Mouse (Mus musculus) hindbrain, embryonic 14.5 days (tissue): ENCODE measurements around the gene Acap2. TPM values are rescaled to one million over a fixed set of nuclear protein-coding genes. Genes with fewer than 3 reads are reported as not detected.

Source experiments
- ATAC-seq: fragments of 200-750 bp; cut with Nextera tagmentation; 2 replicates; pipeline ENCODE4 v1.8.0; 2017; ENCODE audit warnings: moderate number of reproducible peaks, mild to moderate bottlenecking, moderate TSS enrichment, moderate library complexity; ENCODE audit not compliant: low FRiP score
- DNase-seq: peaks from one replicate; pipeline ENCODE4 v3.0.0-alpha.2; 2015; ENCODE audit warnings: low spot score
- H3K27ac ChIP-seq: fragments of 300-500 bp; sonication (generic); 2 replicates; pipeline ENCODE4 v1.5.1; 2014; ENCODE audit warnings: mild to moderate bottlenecking, moderate library complexity
- H3K27me3 ChIP-seq: fragments of 300-500 bp; sonication (generic); 2 replicates; pipeline ENCODE4 v1.6.1; 2014; ENCODE audit warnings: mild to moderate bottlenecking, low read length, mixed read lengths; ENCODE audit not compliant: control insufficient read depth, insufficient read depth
- H3K36me3 ChIP-seq: fragments of 300-500 bp; sonication (generic); replicated peaks from 2 replicates; pipeline ENCODE4 v1.6.1; 2014; ENCODE audit not compliant: control insufficient read depth, insufficient read depth
- H3K4me1 ChIP-seq: fragments of 300-500 bp; sonication (generic); replicated peaks from 2 replicates; pipeline ENCODE4 v1.6.1; 2014; ENCODE audit warnings: antibody characterized with exemption, low read length, mixed read lengths; ENCODE audit not compliant: control insufficient read depth, insufficient read depth
- H3K4me2 ChIP-seq: fragments of 300-500 bp; sonication (generic); replicated peaks from 2 replicates; pipeline ENCODE4 v1.6.1; 2014; ENCODE audit warnings: mild to moderate bottlenecking, moderate library complexity
- H3K4me3 ChIP-seq: fragments of 300-500 bp; sonication (generic); replicated peaks from 2 replicates; pipeline ENCODE4 v1.5.1; 2014; ENCODE audit warnings: mild to moderate bottlenecking, low read length
- H3K9ac ChIP-seq: fragments of 300-500 bp; sonication (generic); 2 replicates; pipeline ENCODE4 v1.6.1; 2014
- H3K9me3 ChIP-seq: fragments of 300-500 bp; sonication (generic); 2 replicates; pipeline ENCODE4 v1.6.1; 2016; ENCODE audit warnings: low read length; ENCODE audit not compliant: control insufficient read depth
- WGBS: fragments of 180-500 bp; shearing (Covaris S2); extraction: QIAGEN DNeasy Blood & Tissue Kit; methylation state at CpG from one replicate; pipeline ENCODE4 v1.1.7; 2014; 5-methylcytosine and 5-hydroxymethylcytosine counted together
- polyA plus RNA-seq: library from polyadenylated mRNA; unstranded; fragments of >200 nt; fragmentation: Nextera tagmentation; extraction: Ambion mirVana; gene quantifications from 2 replicates; pipeline ENCODE4 v1.2.1, GENCODE M21; 2014

Gene Acap2
- polyA plus RNA-seq, 1 experiment from 2014 or later, result 15.8 TPM

DNA sequence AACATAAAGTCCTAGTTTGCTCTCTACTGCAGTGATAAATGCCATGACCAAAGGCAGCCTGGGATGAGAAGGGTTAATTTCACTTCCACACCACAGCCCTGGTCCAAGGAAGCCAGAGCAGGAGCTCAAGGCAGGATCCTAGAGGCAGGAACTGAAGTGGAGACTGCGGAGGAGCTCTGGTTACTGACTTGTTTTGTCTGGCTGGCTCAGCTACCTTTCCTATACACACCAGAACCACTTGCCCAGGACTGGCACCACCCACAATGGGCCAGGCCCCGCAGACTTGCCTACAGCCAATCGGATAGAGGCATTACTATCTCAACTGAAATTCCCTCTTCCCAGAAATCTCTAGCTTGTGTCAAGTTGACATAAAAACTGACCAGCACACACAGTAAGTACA lies 140.8 kb downstream of the Acap2 start:
- Histone ChIP-seq H3K36me3 (no peaks in the 10 kb centered on the region), H3K4me1 (0 out of 2 replicates have a peak, but pooled peaks cover 3% of the 10 kb centered on the region), H3K9ac (no peak overlapping the region), H3K4me2 (no peak overlapping the region), H3K4me3 (no peak overlapping the region), H3K9me3 (no peaks in the 10 kb centered on the region), H3K27ac (no peak overlapping the region), H3K27me3 (no peaks in the 10 kb centered on the region)
- ATAC-seq (no peak), DNase-seq (no peak)
- WGBS, result 96% methylated on average over 3 of the region's 3 CpGs

DNA sequence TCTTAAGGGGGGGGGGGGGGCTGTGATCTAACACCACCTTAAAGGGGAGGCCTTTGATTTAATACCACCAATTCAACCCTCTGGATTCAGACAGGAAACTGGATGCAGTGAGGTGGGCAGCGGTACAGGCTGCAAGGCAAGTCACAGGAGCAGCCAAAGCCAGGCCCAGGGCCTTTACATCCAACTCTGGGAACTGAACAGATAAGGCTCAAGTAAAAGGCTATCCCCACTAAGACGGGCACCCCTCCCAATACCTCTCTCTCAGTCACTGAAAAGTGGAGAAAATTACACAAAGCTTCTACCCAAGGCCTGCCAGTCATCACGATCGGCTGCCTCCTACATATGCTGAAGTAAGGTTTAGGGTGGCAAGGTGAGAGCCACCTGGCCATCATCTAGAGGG lies 141.3 kb downstream of the Acap2 start:
- Histone ChIP-seq H3K9me3 (no peaks in the 10 kb centered on the region), H3K4me2 (no peak overlapping the region), H3K4me1 (0 out of 2 replicates have a peak, but pooled peaks cover 3% of the 10 kb centered on the region), H3K9ac (no peak overlapping the region), H3K27me3 (no peaks in the 10 kb centered on the region), H3K4me3 (no peak overlapping the region), H3K36me3 (no peaks in the 10 kb centered on the region), H3K27ac (no peak overlapping the region)
- no peak for DNase-seq
- WGBS, result 93% methylated on average over 4 of the region's 4 CpGs
- no peak for ATAC-seq

DNA sequence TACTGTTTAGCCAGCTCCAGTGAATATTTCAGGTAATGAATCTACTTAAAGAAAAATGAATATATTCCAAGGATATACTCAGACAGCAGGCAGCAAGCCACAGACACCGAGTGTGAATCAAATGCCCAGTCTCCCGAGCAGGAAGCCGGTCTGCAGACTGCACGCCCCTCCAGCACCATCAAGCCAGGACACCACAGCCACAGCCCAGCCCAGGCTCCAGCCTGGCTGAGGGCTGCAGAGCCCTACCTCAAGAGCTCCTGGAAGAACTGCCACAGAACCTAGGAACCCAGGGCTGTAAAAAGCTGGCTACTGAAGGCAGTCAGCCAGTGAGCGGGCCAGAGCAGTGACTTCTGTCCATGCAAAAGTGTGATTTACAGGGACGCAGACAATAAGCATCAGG lies 148.2 kb downstream of the Acap2 start:
- Histone ChIP-seq H3K36me3 (no peaks in the 10 kb centered on the region), H3K4me1 (no peaks in the 10 kb centered on the region), H3K27me3 (no peaks in the 10 kb centered on the region), H3K27ac (no peak overlapping the region), H3K9ac (no peak overlapping the region), H3K4me2 (no peak overlapping the region), H3K4me3 (no peak overlapping the region), H3K9me3 (no peaks in the 10 kb centered on the region)
- no peak for DNase-seq
- 84% methylated on average over 6 of the region's 6 CpGs for WGBS
- no peak for ATAC-seq

DNA sequence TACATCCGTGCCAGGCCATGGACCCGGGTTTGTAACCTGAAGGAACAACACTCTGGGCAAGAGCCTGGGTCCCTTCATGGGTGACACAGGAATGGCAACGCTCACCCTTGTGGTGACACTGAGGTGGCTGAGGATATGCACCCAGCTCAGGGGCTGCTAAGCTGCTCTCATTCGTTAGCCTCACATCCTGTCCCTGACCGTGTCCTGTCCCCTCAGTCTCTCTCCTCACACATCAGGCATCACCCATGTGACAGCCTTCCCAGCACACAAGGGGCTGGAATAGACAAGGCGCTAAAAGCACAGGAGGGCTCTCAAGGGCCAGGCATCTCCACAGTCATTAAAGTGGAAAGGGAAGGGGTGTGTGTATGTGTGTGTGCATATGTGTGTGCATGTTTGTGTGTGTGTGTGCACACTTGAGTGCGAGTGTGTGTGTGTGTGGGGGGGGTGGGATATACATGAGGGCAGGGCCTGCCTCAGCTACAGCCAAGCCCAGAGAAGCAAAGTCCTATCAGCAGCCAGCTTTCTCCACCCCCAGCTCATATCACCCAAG lies 148.8 kb downstream of the Acap2 start:
- no peaks in the 10 kb centered on the region for H3K36me3 ChIP-seq
- DNase-seq (no peak), ATAC-seq (no peak)
- H3K4me3 ChIP-seq, result no peak overlapping the region
- no peaks in the 10 kb centered on the region for H3K4me1 ChIP-seq
- 72% methylated on average over 7 of the region's 7 CpGs for WGBS
- H3K9me3 ChIP-seq, result no peaks in the 10 kb centered on the region
- no peak overlapping the region for H3K27ac ChIP-seq
- H3K9ac ChIP-seq, result no peak overlapping the region
- no peak overlapping the region for H3K4me2 ChIP-seq
- H3K27me3 ChIP-seq, result no peaks in the 10 kb centered on the region

DNA sequence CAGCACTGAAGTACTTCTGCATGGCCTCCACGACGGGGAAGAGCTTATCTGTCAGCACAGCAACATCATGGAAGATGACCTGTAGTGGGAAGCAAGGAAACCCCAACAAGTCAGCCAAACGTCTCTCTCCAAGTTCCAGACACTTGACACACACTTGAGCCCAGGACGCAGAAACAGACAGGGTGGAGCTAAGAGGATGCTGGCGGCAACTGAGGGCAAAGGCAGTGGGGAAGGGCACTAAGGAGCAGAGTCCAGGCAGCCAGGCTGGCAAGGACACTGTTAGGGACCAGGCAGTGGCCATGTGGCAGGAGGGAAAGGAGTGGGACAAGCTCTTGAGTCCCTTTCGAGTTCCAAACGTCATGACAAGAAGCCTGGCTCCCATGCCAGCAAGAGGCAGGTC lies 150.3 kb downstream of the Acap2 start:
- Histone ChIP-seq H3K9ac (no peak overlapping the region), H3K9me3 (no peaks in the 10 kb centered on the region), H3K27me3 (no peaks in the 10 kb centered on the region), H3K4me2 (no peak overlapping the region), H3K36me3 (no peaks in the 10 kb centered on the region), H3K4me1 (no peaks in the 10 kb centered on the region), H3K4me3 (no peak overlapping the region), H3K27ac (no peak overlapping the region)
- DNase-seq (no peak), ATAC-seq (no peak)
- WGBS, result 94% methylated on average over 7 of the region's 7 CpGs

DNA sequence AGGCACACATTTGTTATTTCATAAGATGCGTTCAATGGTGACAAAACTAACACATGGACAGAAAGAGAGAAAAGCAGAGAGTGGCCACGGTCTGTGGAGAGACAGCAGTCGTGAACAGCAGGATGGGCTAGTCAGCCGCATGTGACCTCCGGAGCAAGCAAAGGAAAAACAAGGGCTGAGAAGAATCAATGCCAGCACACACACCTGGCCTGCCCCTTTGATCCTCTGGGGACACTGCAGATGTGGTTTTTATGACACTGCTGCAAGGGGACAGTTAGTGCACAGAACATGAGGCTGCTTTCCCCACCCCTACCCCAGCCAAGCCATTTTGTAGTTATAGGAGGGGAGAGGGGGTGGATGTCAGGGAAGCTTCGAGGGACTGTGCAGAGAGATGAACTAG lies 152.9 kb downstream of the Acap2 start:
- H3K27ac ChIP-seq, result no peak overlapping the region
- no peaks in the 10 kb centered on the region for H3K36me3 ChIP-seq
- H3K4me1 ChIP-seq, result no peaks in the 10 kb centered on the region
- no peaks in the 10 kb centered on the region for H3K9me3 ChIP-seq
- WGBS, result 86% methylated on average over 6 of the region's 6 CpGs
- ATAC-seq (no peak), DNase-seq (no peak)
- H3K9ac ChIP-seq, result no peak overlapping the region
- no peak overlapping the region for H3K4me2 ChIP-seq
- H3K4me3 ChIP-seq, result no peak overlapping the region
- no peaks in the 10 kb centered on the region for H3K27me3 ChIP-seq

DNA sequence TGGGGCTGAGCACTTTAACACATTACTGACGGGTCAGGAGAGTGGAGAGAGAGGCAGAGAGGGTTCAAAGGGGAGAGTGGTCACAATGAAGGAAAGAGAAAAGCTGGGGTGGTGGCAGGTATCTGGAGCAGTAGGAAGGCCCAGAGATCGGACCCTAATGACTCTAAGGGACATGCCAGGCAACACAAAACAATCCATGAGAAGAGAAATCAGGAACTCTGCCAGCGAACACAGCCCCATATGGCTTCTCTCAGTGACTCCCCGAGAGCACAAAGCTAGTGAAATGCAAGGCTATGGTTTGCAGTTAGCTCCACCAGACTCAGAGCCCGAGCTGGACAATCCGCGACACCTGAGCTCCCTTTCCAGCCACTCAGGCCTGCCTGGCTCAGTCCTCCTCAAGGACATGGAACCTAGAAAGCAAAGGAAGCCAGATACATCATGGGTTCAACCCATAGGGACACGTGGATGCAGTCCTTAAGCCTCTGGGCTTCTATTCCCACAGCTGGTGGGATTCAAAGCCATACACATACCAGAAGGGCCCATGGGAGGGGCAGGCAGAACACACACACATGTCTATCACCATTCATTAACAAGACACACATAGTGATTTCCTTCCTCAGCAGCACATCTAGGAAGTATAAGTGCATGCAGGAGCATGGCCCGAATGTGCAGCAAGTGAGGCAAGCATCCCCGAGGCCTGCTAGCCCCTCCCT lies 153.7 kb downstream of the Acap2 start:
- Histone ChIP-seq H3K36me3 (no peaks in the 10 kb centered on the region), H3K4me1 (no peaks in the 10 kb centered on the region), H3K27ac (no peak overlapping the region), H3K27me3 (no peaks in the 10 kb centered on the region), H3K9ac (no peak overlapping the region), H3K9me3 (no peaks in the 10 kb centered on the region), H3K4me2 (no peak overlapping the region), H3K4me3 (no peak overlapping the region)
- DNase-seq (no peak), ATAC-seq (no peak)
- WGBS, result 81% methylated on average over 10 of the region's 10 CpGs

DNA sequence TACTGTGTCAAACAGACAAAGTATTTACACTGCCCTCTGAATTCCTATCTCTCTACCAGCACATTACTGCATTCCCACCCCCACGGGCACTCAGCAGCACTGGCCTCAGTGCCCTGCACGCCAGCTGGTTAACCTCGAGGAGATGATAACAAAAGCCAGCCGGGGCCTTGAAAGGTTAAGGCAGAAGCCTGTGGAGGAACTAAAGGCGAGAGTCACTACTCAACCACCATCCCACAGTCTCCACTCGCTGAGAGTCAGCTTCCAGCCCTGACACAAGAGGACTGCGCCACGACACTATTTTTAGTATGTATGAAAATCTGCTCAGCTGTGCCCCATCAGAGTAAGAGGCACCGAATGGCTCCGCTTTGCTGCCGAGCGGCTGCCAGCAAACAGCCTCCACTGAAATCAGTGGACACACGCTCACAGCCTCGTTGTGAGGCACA lies 154.8 kb downstream of the Acap2 start:
- no peak overlapping the region for H3K4me3 ChIP-seq
- ATAC-seq (no peak), DNase-seq (no peak)
- H3K4me2 ChIP-seq, result no peak overlapping the region
- H3K27me3 ChIP-seq, result no peaks in the 10 kb centered on the region
- 57% methylated on average over 14 of the region's 14 CpGs for WGBS
- no peak overlapping the region for H3K9ac ChIP-seq
- no peak overlapping the region for H3K27ac ChIP-seq
- no peaks in the 10 kb centered on the region for H3K36me3 ChIP-seq
- no peaks in the 10 kb centered on the region for H3K9me3 ChIP-seq
- H3K4me1 ChIP-seq, result no peaks in the 10 kb centered on the region

DNA sequence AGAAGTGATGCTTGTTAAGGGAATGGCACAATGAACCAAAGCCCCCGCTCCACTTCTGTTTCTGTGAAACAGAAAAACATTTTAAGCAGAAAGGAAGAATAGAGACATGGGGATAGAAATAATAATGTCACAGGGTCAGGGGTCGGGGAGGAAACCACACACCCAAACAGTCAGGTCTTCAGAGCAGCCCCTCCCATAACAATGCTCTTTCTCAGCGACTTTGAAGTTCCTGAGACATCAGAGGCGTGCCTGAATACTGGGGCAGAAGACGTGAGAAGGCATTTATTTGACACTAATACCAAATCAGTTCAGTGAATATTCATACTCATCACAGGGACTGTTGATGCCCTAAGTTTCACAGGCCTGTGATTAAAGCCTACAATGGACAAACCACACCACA lies 155.8 kb downstream of the Acap2 start:
- DNase-seq, result no peak
- Histone ChIP-seq H3K27ac (no peak overlapping the region), H3K27me3 (no peaks in the 10 kb centered on the region), H3K9me3 (no peaks in the 10 kb centered on the region), H3K9ac (no peak overlapping the region), H3K4me3 (no peak overlapping the region), H3K36me3 (no peaks in the 10 kb centered on the region), H3K4me1 (no peaks in the 10 kb centered on the region), H3K4me2 (no peak overlapping the region)
- no peak for ATAC-seq
- 53% methylated on average over 5 of the region's 5 CpGs for WGBS
